Mouse (Mus musculus): ENCODE results near the gene Zfp641.

The Zfp641 gene

DNA sequence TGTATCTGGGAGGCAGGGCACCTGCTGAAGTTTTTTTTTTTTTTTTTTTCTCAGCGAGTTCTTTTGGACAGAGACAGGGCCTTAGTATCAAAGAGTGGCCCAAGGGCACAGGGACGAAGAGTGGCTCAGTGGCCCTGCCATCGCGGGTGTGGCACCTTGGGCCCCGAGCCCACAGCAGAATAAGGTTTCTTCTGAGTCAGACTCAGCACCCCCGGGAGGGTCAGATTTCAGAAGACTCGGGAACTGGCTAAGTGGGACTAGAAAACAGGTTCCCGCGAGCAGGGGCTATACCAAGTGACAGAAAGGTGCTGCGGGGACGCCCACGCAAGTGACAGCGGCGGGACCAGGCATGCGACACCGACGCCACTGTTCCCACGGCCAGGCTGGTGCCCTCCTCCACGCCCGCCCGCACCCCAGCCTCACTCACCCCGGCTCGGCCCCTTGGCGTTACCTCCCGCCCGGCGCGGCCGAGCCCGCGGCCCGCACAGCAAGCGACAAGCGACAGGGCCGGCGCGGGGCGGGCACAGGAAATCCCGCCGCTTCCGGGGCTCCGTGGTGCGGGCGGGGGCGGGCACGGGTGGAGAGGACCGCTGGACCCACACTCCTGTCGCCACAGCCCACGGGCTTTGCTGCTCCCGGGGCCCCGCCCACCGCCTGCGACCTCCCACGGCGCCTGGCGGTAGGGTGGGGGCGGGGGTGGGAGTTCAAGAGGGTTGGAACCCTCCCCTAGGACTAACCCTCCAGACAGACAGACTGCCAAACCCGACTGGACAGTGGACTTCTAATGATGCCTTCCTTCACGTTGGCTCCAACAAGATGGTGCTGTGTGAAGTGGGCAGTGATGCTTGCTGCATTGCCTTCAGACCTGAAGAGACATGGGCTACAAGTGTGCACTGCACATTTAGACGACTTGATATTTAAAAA is at the start of gene Zfp641:
Gene Zfp641 (minus strand): TSS at position 534 of the 924 bp plus-strand sequence.
- peak; percentile 20 for DNase-seq

DNA sequence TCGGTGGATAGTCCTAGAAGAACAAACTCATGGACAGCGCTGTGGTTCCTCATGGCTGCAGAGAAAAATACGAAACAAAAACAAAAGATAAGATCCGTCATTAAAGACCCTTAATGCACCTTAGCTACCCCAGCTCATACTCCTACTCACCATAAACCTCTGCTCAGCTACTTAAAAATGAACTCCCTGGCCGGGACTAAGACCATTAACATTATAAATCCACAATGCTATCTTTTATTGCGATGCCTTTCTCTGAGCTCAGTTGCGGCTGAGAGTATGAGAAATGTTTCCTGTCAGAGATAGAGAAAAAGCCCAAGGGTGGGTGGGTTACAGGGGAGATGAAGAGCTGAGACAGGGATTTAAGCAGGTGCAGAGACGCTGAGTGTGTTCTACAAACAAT is 44.9 kb upstream of the Zfp641 start, which contains the start of gene Olfr284:
Gene Olfr284 (minus strand): TSS at position 101 of the 400 bp plus-strand sequence.
- DNase-seq: no peak

DNA sequence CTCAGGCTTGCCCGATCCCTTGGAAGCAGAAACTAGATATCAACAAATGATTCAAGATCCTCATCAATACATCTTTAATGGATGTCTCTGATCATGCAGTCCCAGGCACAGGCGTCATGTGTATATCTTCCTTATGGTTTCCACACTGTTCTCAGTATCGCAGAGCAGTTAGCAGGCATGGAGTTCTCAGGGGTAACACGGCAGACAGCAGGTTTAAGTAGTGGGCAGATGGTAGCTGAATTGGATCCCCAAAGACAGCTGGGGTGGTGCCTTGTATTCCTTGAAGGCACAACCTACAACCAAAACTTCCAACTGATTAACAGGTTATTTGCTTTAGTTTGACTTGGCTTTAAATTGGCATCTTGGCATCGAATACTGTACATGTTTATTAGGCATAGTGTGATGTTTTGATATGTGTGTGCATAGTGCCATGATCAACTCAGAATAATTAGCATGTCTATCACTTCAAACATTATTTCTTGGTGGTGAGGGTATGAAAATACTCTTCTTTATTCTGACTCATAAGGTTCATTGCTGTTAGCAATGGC is 21.3 kb upstream of the Zfp641 start, which contains the start of gene Olfr285:
Gene Olfr285 (minus strand): TSS at position 177 of the 548 bp plus-strand sequence.
- no peak for DNase-seq

DNA sequence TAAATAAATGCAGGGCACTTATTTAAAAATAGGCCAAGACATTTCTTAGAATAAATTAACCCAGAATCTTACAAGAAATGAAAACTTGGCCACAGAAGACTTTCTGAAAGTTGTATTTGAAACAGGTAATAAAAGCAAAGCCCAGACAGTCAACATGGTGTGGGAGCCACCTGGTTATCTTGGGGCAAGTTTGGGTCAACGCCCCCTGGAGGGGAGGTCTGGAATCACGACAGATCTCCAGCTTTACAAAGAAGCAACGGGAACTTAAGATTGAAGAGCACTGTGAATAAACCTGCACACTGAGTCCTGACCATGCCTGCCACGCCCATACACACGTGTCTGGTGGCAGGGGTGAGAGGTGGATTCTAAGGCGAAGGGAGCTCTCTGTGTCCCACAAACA is 19.7 kb upstream of the Zfp641 start:
- no peak for DNase-seq

DNA sequence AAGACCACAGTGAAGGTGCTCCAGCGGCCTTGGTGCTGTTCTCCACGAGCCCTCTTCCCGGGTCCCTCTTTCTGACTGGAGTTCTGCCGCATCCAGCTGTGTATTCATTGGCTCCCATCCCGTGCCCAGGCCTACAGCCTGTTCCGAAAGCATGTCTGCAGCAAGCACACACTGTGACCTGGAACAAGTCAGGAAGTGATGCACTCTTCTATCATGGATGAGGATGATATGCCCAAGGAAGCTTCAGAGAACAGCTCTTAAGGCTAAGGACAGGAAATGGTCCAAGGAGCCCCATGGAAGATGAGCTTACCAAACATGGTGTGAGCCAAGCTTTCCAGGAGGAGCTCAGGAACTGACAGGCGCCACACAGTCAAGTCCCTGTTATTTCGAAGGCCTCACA is 2.3 kb downstream of the Zfp641 start:
- DNase-seq: no peak

DNA sequence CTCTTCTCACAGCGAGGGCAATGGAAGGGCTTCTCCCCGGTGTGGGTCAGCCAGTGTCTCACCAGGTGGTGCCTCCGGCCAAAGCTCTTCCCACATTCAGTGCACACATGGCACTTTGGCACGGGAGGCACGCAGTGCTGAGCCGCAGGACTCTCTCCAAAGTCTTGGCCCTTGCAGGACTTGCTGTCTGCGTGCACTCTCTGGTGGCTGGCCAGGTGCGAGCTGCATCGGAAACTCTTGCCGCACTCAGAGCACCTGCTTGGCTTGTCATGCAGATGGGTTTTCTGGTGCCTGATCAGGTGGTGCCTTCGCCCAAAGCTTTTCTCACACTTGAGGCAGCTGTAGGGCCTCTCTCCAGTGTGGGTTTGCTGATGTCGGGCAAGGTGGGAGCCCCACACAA is 7.4 kb downstream of the Zfp641 start:
- no peak for DNase-seq

DNA sequence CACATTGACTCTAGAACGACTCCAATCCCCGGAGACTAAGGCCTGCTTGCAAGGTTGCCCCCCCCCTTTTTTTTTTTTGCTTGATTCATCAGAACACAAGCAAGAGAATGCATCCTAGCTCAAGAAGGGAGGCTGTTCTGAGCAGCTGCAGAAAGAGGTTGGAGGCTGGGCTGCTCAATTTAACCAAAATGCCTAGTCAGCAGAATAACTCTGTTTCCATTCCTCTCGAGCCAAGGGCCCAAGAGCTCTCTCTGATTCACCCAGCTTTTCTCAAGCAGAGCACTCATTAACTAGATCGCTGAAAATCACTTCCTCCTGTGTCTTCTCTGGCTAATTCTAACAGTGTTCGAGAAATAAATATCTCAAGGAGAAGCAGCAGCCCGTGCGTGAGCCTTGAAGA is 9.5 kb downstream of the Zfp641 start:
- no peak for DNase-seq

DNA sequence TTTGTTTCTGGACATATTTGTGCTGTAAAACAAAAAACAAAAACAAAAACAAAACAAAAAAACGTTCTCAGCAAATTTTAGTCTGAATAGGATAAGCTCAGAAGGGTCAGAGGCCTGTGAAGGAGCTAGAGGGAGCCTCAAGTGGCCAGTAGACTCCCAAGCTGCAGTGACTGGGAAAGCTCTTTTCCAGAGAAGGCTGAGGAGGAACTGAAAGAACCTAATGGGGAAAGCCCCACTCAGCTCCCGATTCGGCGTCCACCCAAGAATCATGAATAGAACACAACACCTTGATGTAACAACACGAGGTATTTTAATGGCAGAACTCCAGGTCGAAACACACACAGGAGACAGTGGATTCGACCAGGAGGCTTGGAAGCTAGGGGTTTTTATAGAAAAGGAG is 38.2 kb downstream of the Zfp641 start:
- no peak for DNase-seq

DNA sequence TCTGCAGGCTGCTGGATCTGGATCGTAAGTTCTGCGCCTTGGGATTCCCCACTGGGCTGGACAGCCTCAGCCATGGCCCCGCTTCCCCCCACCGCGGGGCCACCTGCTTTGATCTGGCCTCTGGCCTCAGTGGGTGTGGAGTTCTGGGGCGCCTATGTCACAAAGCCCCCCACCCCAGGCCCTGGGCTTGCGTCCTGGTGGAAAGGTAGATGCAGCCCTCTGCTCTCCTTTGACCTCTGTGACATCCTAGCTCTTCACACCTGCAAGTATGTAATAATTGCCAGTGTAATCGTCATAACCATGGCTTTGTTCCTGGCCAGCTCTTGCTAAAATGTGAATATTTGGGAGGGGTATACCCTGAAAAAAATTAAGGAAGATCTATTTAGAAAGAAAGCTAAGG is 38.8 kb downstream of the Zfp641 start, which contains the start of gene H1fnt:
Gene H1fnt (minus strand): TSS at position 101 of the 400 bp plus-strand sequence.
- no peak for DNase-seq

DNA sequence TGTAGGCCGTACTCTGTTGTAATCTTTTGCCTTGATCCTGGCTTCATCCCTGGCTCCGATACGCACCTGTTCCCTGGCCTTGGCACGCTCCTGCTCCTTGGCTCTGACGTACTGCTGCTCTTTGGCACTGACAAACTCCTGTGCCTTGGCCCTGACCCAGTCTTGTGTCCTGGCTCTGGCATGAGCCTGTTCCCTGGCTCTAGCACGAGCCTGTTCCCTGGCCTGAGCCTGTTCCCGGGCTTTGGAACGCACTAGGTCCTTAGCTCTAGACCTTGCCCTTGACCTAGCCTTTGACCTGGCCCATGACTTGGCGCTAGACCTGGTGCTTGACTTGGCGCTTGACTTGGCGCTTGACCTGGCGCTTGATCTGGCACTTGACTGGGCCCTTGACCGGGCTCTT is 39.7 kb downstream of the Zfp641 start:
- DNase-seq: no peak
